Mouse (Mus musculus) left cerebral cortex, postnatal 36 days (tissue): ENCODE measurements around the gene Dspp. TPM values are rescaled to one million over a fixed set of nuclear protein-coding genes. Genes with fewer than 3 reads are reported as not detected.

Experiments used
- DNase-seq, 2 experiments: peaks; one replicate each; pipeline ENCODE4 v3.0.0; 2021 to 2022; ENCODE audit warnings: low spot score in 2 of 2, mixed read lengths in 1 of 2
- intact Hi-C: fragments of 180-260 bp; cut with DNase I; formaldehyde crosslinking; loops from one replicate; pipeline ENCODE4 v1.15.1; 2025
- total RNA-seq, 2 experiments: library from RNA; stranded (reverse); gene quantifications; 2 replicates each; pipeline ENCODE4 v1.2.3; 2021

Dspp gene
- under 1 TPM in 1 of 2 experiments, not detected in 1; 0.07 TPM for total RNA-seq

DNA sequence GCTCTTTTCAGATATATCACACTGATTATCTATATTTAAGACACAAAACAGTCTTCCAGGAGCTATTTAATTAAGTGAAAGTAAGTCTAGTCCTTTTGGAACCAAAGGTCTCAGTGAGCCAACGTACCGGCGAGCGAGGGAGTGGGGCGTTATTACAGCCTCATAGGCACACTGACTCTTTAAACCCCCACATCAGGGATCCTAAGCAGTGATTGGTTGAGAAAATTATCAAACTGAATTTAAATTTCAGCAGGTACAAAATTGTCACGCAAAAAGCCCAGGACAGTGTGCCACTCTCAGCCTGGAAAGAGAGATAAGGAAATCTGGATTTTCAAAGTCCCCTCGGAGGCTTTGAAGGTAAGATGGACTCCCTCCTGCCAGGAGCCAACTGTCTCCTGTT is at the start of gene Dspp:
Dspp (plus strand) TSS at position 301 of the 400 bp plus-strand sequence.
- intact Hi-C loops, result no loop called here
- DNase-seq, result no peak

DNA sequence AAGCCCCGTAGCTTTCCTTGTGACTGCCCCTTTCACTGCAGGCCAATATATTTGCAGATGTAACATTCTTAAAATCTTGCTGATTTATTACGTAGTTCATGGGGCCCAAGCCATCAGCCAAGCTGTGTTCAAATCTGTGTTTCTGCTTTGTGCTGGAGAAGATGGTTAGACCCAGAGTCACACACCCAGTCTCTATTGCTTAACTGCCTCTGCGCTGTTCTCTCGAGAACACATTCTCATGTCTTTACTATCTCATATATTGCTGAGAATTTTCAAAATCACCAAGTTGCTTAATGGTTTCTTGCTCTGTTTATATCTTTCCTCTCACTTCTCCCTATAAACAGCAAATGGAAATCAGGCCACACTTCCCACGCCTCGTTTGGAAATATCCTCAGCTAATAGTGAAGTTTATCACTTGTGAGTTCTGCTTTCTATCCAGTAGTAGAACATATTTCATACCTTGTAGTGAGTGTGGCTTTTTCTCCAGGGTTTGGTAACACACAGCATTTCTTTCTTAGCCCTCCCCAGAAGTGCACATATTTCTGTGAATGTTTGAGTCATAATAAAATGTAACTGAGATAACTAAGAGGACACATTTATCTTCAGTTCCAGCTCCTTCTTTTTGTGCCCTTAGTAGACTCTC is 46.4 kb upstream of the Dspp start:
- DNase-seq, result no peak
- intact Hi-C loops, result no loop called here

DNA sequence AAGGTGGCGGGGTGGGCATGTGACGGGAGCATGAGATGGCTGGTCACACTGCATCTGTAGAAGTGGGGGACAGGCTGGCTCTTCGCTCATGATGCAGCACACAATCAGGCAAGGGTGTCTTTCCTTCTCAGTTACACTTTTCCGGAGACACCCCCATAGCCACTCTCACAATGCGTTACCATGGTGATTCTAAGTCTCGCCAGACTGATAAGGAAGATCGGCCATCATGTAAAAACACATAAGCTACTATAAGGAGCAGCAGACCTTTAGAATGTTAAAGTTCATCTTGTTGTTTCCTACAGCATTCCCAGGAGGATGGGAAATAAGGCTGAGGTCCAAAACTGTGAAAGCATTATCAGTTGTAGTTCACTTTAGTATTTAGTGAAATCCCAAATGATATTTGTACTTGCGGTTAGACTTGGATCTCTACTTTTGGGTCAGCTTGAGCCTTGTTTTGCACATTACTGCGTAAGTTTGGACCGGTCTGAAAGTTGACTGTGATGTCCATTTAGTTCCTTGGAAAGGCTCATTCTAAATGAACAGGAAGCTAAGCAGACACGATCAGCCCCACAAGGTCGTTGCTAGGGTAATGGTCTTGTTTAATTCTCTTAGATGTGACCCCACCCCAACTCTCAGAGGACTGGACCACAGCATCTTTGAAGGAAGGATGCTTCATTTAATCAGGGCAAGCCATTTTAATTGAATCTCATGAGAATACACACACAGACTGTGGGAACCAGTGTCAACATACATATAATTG is 43.8 kb upstream of the Dspp start:
- DNase-seq, result peak in 1 of 2 experiments; percentile 18
- intact Hi-C loops, result no loop called here

DNA sequence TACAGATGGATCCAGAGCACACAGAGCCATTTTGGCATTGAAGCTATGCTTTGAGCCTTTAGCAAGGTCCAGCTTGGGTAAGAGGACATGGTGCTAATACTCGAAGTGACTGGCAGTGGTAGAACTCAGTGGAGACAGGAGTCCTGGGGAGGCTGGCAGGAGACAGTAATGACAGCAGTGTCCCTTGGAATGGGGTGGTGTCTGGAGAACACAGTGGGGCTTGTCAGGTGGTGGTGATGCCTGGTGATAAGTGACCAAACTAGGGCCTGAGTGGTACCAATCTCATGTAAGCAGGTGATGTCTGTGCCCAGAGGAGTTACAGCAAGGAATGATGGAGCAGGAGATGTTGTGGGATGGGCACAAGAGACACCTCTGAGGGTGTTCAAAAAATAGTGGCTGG is 43.2 kb upstream of the Dspp start:
- no peak for DNase-seq
- intact Hi-C loops, result no loop called here

DNA sequence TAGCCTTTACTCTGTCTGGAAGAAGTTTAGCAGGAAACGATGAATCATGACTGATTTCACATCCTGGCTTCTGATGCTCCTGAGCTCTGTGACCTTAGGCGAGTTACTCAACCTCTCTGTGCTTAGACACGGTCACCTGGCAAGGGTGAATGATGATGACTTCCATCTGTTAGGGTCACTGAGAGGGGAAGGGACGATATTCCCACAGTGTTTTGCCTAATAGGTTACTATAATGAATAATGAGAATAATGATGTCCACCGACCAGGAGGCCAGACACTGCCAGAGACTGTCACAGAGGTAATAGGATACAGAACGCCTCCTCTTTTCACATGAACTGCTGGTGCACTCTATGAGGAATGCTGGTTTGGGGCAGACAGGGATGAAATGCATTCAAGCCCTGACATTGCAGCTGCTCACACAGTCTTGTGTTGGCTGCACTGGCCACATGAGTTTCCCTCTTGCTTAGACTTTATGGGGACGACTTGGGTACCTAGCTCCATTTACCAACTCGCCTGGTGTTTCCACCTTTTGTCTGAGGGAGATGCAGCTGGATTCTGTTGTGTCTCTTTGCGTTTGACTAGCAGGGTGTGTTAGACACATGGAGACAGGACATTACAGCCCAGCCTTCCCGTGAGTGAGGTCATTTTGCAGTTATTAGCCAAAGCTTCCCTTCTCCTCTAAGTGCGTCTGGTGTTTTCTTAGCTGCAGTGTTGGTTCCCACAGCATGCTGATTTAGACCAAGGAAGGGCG is 42.1 kb upstream of the Dspp start:
- no peak for DNase-seq
- intact Hi-C loops, result no loop called here

DNA sequence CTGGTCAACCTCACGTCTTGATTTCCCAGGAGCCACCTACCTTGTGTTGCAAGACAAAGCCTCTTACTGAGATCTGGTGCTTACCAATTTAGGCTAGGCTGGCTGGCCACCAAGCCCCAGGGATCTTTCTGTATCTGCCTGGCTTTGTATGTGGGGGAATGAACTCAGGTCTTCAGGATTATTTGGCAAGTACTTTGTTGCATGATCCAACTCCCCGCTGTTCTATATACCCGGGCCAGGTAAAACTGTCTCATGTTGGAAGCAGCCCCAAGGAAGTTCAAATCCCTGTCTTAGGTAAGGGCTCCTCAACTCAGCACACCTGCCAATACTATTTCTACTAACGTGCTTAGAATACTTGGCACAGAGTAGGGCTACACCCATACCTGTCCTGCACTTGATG is 39.6 kb upstream of the Dspp start:
- intact Hi-C loops, result loop anchor here (5.0 kb wide), 2 partner anchors 86 to 201 kb away; no protein-coding TSS in a partner anchor
- no peak for DNase-seq

DNA sequence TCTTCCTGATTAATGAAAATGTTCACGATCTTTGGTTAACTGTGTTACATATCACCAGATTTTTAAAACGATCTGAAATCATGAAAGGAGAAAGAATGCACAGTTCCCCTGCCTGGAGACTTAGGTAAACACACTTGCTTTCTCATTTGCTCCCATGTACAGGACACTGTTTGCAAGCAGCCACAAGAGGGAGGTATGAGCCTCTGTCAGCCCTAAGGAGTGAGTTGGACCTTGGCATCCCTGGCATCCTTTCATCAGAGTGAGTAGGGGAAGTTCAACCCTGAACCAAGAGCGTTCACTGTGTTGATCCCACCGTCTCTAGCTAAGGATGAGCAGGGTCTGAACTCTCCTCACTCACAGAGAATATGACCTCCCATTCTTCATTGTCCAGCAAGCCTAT is 39.0 kb upstream of the Dspp start:
- no peak for DNase-seq
- intact Hi-C loops, result loop anchor here (5.0 kb wide), 2 partner anchors 86 to 201 kb away; no protein-coding TSS in a partner anchor

DNA sequence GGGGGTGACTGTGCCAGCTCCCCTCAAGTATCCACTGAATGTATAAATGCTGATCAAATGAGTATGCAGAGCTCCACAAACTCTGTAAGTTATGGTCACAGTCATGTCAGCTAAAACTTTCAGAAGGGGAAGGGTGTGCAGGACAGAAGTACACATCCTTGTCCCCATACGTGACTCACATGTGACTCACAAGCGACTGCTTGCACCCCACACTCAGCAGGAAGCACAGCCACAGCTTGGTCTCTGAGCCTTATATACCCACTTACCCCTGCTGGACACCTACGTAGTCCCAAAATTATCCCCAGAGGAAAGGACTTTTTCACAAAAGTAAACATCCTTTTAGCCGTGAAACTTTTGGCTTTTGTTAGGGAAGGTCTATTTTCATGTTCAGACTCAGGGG is 36.8 kb upstream of the Dspp start:
- intact Hi-C loops, result loop anchor here (5.0 kb wide), 2 partner anchors 84 to 199 kb away; no protein-coding TSS in a partner anchor
- peak in 1 of 2 experiments; percentile 23 for DNase-seq

DNA sequence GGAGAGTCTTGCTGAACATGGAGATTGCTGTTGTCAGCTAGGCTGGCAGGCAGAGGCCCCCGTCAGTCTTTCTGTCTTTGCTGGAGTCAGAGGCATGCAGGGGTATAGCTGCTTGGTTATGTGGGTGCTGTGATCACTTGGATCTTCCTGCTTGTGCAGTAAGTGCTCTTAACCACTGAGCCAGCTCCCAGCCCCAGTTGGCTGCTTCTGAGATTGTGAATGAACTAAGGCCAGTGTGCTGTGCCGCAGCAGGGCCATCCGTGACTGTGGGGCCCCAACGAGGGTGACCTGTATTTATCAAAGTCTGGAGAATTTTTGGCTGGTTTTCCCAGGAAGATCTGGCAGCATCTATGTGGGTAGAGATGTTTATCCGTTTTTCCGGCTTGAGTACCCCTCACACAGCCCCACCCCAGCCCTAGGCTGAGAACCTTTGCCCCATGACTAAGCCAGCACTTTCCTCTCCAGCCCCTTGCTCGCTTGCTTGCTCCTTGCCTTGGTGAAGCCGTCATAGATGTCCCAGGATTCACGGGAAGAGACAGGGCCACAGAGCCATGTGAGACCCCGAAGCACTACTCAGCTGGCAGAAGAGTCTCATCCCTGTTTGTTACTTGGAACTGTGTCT is 32.5 kb upstream of the Dspp start:
- intact Hi-C loops, result no loop called here
- DNase-seq, result no peak

DNA sequence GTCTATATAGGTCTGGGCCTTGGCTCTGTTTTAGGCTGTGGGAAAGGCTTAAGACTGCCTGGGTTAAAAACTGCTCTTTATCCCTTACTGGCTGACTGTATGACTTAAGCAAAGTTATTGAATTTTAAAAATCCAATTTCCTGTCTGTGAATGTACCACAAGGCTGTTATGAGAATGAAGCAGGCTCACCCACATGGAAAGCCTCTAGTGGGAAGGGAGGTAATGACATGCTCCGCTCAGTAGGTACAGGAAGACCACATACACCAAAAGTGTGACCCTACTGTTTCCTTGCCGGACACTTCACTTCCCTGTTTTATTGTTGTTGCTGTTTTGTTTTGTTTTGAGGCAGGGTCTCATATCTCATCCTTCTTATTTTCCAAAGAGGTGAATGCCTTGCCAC is 29.4 kb upstream of the Dspp start:
- intact Hi-C loops, result no loop called here
- DNase-seq, result no peak

DNA sequence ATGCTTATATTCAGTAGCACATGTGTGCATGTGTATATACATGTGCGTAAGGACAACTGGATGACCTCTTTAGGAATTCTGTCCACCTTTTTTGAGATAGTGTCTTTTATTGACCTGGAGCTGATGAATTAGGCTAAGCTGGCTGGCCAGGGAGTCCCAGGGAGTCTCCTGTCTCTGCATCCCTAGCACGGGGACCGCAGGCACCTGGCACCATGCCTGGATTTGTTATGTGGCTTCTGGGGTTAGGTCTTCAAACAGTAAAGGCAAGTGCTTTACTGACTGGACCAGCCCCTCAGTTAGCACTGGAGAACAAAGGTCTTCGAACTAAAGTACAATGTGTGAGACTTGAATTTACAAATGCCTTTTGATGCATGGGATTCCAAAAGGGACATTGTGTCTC is 26.5 kb upstream of the Dspp start:
- no peak for DNase-seq
- intact Hi-C loops, result no loop called here

DNA sequence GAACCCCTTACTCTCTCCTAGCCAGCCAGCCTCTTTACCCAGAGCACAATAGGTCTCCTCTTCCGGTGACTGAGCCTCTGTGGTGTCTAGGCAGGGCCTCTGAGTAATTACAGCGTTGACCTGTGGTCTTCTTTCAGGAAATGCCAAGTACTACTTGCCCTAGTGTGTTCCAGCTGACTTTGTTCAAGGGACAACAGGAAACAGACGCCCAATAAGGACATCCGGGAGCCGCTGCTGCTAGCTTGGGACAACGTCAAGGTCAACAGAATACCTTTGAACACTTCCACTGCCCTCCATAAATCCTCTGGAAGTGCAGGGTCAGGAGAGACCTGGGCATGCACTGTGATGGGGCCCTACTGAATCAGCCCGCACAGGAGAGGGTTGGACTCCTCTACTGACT is 21.2 kb upstream of the Dspp start:
- intact Hi-C loops, result no loop called here
- no peak for DNase-seq

DNA sequence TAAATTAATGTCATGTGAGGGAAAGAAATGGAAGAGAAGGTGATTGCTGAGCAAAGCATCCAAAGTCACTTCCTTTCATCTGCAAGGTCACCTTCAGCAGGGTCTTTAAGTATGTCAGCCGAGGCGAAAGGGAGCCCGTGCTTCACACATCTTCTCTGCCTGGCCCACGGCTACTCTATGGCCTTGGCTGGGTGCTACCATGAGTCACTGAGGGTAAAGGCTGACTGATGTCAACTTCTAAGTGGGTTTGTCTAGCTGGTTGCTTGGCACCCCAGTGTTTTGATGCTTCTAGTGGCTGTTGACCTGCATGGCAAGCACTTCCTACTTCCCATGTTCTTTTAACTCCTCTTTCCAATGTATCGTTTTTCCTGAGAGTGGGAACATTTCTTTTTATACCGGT is 20.3 kb upstream of the Dspp start:
- no peak for DNase-seq
- intact Hi-C loops, result no loop called here

DNA sequence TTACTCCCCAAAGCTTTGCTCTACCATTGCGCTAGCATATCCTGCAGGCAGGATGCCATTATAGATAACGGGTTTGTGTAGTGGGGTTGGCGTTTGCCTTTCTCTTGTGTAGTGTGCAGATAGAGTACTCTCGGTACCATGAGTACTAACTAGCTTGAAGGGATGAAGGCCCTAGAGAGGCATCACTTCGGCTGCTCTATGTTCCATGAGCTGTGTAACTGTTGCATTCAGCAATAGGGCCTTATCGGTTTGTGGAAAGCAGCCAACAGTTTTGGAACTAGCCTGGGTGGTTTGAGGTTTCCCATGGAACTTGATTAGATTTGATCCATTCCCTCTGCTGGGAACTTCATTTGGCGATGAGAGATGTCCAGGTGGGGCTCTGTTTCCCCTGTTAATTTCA is 12.8 kb upstream of the Dspp start:
- intact Hi-C loops, result no loop called here
- DNase-seq, result no peak

DNA sequence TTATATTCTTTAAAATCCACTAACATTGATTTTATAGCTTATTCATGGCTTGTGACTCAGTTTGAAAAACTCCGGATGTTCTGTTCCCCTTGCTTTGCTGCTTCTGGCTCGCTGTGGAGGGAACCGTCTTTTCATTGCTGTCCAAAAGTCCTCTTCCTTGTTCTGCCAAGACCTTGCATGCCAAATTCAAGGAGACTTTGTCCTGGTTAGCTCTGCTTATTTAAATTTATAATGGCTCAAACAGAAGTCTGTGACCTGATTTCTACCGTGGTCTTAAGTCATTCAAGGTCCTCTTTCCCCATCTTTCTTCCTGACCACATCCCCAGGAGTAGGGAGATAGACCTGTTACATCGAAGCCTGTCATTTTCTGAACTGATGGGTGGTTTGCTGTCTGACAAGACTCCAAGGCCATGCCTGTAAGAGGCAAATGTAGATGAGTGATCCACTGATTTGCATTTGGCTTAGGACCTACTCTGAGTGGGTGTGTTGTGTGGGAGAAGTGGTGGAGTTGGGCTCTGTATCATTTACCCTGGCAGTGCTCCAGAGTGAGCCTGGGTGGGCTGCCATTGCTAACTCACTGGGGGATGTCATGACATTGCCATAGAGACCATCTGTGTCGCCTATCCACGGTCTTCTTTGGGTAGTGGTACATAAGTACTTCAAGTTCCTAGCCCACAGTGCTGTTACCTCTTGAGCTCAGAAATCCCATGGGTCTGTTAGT is 12.0 kb upstream of the Dspp start:
- DNase-seq, result peak; percentile 34 to 36
- intact Hi-C loops, result no loop called here

DNA sequence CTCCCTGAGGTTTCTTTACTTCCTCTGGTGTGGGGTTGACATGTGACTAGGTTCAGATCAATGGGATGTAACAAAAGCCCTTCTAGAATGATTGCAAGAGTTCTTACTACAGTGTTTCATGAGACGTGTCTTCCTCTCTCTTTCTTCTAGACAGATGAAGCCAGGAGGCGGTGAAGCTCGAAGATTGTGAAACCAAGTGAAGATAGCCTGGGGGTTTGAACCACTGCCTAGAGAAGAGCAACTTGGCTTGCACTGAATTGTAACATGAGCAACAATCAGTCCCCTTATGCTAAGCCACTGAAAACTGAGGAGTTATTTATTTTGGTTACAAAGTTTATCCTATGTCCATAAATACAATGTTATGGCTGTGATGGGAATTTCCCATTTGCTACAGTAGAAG is 9.9 kb upstream of the Dspp start:
- intact Hi-C loops, result no loop called here

DNA sequence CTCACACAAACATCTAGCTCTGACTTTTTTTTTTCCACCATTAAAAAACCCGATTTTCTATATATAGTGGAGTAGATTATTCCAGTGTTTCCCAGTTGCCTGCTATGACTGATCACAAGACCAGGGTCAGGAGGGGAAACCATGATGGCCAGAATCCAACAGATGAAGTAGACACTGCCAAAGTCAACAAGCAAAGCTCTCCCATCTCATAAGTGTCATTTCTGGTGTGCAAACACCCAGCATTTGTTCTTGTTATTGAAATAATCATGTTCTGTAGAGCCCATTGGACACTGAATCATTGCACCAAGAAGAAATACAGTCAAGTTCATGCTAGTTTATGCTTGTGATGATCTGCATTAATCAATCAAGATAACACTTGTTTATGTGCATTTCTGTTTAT is 9.1 kb upstream of the Dspp start:
- DNase-seq, result no peak

More for the DNA sequence above, 9.9 kb upstream of the Dspp start:
- DNase-seq, result no peak

DNA sequence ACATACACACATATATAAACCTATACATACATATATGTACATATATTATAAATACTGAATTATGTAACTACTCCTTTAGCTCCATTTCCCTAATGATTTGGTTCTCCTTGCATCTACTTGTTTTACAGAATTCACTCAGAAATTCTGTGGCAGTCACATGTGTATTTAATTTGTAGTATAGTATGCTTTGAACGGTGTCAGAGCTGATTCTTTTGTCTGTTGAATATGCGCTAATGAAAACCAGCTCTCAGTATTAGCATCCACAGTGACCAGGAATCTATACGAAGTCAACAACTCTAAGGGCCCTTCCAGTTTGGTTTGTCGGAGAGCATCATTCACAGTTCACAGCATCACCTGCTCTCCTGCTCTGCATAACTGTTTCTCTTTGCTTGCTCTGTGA is 7.0 kb upstream of the Dspp start:
- DNase-seq, result no peak

More for the DNA sequence above, 9.1 kb upstream of the Dspp start:
- intact Hi-C loops, result no loop called here

DNA sequence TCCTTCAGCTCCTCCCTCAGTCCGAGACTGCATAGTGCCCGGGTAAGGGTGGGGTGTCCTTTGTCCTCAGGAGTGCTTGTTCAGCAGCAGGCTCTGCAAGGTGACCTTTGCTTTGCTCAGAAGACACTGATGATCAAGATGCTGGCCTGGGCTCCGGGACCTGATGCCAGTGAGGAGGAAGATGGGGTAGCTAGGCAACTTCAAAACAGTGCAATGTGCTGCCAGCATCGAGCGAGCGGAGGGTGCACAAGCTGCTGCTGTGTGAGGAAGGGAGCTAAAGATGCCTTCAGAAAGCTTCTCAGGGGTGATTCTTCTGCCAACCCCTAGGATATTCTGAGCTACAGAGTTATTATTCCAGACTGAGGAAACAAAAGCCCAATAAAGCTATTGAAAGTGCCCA is 2.6 kb downstream of the Dspp start:
- peak; percentile 25 to 60 for DNase-seq
- intact Hi-C loops, result no loop called here

More for the DNA sequence above, 7.0 kb upstream of the Dspp start:
- intact Hi-C loops, result no loop called here
